Mouse (Mus musculus): ENCODE measurements around the gene Tmem132c.

DNA sequence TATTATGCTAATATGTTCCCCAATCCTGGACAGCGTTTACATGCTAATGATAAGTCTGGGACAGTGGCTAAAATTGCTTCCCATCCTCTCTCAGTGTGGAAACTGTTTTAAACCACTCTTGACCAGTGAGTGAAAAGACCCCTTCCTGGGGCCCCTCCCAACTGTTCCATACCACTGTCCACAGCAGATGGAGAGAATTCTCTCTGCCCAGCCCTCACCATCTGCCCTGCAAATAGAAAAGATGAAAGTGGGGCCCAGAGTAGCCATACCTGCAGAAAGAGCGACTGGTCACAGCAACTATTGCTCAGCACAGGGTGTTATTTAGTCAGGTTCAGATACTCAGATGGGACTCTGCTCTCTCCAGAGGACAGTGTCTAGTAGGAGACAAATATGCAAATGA, 306.5 kb downstream of the Tmem132c start:
- TF ChIP-seq CTCF (IDR thresholded peaks at IDR 0.05), result no peak
- TF ChIP-seq EP300 (IDR thresholded peaks at IDR 0.05; ENCODE audit: insufficient read depth, low read depth, low read length), result no peak

All from heart, adult 2 months (tissue).